Mouse (Mus musculus) layer of hippocampus, postnatal 36 days (tissue): Measurements from ENCODE around the gene Mical1. TPM values are rescaled to one million over a fixed set of nuclear protein-coding genes. Genes with fewer than 3 reads are reported as not detected.

Experiments used
- DNase-seq, 2 experiments: peaks; one replicate each; pipeline ENCODE4 v3.0.0; 2022
- total RNA-seq, 2 experiments: library from RNA; stranded (reverse); gene quantifications; 2 replicates each; pipeline ENCODE4 v1.2.3; 2021

Gene Mical1
- 10 to 100 TPM; 14.7 to 16.6 TPM for total RNA-seq

DNA sequence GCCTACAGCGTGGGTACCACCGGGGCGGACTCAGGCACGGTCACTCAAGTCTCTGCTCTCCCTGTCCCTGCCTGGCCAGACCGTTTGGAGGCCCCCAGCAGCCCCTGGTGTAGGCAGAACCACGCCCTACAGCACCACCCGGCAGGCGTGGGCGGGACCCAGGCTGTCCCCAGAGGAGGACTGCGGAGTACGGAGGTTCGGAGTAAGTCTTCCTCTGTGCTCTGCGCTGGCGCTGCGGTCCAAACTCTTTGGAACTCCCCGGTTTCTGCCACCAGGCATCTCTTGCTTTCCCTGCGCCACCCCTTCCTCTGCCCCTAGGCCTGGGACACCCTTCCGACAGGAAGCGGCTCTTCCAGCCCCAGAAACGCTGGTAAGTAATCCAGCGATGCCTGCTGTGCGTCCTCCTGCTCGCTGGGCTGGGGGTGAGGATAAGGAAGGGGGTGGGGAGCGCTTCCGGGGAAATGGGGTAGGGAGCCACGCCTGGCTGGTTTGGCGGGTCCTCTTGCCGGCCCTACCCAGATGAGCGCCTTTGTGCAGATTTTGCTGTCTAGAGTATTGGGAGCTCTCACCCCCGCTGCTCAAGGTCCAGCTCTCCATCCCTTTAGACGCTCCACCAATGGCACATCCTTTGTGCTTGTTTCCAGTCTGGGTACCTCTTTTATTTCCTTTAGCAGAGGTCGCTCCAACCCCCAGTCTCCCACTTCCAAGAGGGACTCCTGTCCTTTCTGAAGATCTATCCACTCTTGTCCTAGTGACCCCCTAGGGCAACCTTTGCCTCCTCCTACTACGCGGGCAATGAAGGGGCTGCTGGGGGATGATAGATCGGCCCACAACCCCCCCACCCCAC, at the start of gene Mical1:
Mical1 (plus strand) TSS at position 144 of the 847 bp plus-strand sequence.
- DNase-seq = peak; percentile 34 to 51

DNA sequence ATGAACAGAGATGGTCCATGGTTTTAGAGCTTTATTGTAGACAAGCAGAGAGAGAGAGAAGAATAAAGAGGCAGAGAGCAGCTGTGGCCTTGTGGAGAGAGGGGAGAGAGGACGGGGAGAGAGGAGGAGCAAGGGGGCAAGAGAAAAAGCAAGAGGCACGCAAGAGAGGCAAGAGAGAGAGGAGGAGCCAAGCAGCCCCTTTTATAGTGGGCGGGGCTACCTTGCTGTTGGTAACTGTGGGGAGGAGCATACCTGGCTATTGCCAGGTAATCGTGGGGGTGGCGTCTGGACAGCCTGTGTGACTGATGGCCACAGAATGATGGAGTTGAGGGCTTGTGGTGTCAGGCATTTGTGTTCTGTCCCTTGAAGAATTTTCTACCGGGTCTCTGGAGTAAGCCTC, 49.7 kb upstream of the Mical1 start:
- no peak for DNase-seq

DNA sequence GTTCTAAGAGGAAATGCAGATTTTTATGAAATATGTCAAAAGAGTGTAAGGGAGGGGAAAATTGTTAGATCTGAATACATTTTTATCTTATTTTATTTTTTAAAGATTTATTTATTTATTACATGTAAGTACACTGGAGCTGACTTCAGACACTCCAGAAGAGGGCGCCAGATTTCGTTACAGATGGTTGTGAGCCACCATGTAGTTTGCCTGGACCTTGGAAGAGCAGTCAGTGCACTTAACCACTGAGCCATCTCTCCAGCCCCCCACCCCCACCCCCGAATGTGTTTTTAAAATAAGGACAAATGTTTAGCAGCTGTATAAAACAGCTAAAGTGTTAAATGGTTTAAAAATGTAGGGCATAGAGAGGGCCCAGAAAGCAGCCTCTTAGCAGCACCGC, 41.5 kb upstream of the Mical1 start:
- DNase-seq = peak in 1 of 2 experiments; percentile 24

DNA sequence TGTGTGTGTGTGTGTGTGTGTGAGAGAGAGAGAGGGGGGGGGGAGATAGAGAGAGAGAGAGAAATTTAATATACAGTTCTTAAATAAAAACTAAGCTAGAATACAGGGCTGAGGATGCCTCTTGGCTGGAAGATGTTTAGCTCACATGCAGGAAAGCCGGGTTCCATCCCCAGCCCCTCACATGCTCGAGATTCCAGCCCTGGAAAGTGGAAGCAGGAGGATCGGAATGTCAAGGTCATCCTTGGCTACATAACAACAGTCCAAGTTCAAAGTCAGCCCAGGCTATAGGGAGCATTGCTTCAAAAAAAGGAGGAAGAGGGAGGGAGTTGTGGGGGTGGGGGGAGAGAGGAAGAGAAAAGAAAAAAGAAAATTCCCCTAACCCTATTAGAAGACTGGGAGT, 41.0 kb upstream of the Mical1 start:
- DNase-seq = no peak

GRCm38 (mm10) chr10:41448216-41448615, 27.9 kb upstream of the Mical1 start:
- DNase-seq = no peak

GRCm38 (mm10) chr10:41449684-41450083, 26.4 kb upstream of the Mical1 start:
- DNase-seq = peak in 1 of 2 experiments; percentile 11

DNA sequence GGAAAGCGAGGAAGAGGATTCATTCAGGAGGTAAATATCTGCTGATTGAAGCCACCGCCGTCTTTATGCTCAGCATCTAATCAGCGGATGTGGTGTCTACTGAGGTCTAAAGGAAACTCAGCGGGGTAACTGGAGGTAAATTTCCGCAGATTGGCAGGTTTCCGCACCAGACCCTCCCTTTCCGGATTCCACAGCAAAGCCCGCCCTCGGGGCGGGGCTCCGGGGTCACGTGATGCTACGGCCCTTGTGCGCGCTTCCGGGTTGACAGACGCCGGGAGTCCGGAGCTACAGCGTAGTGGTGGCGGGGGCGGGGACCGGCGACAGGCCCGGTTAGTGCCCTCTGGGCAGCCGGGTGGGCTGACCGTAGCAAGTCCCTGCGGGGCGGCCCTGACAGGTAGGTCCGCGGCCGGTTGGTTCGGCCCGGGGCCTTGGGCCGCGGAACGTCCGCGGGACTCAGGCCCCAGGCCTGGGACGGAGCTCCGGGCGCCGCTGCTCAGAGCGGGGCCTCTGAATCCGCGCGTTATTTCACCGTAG, 25.9 kb upstream of the Mical1 start, which contains the start of gene Zbtb24:
Zbtb24 (plus strand) TSS at position 247 of the 534 bp plus-strand sequence.
- peak; percentile 91 to 92 for DNase-seq

DNA sequence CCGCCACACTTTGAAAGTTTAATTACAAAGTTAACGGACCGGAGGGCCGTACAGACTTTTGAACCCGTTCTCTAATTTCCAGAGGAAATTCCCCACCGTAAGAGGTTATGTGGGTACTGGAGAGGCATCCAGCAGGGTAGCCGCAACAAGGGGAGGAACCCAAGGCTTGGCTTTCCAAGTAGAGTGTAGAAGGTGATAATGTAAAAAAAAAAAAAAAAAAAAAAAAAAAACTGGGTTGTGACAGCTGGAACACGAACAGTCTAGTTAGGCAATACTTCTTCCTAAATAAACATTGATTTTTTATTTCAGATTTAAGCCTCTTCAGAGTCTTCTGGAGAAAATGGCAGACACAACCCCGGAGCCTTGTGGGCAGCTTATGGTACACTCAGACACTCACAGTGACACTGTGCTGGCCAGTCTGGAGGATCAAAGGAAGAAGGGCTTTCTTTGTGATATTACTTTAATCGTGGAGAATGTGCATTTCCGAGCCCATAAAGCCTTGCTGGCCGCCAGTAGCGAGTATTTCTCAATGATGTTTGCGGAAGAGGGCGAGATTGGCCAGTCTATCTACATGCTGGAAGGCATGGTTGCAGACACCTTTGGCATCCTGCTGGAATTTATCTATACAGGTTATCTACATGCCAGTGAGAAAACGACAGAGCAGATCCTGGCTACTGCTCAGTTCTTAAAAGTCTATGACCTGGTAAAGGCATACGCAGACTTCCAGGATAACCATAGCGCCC, 25.2 kb upstream of the Mical1 start:
- DNase-seq = no peak

GRCm38 (mm10) chr10:41451656-41452055, 24.5 kb upstream of the Mical1 start:
- no peak for DNase-seq

GRCm38 (mm10) chr10:41452791-41453190, 23.3 kb upstream of the Mical1 start:
- no peak for DNase-seq

DNA sequence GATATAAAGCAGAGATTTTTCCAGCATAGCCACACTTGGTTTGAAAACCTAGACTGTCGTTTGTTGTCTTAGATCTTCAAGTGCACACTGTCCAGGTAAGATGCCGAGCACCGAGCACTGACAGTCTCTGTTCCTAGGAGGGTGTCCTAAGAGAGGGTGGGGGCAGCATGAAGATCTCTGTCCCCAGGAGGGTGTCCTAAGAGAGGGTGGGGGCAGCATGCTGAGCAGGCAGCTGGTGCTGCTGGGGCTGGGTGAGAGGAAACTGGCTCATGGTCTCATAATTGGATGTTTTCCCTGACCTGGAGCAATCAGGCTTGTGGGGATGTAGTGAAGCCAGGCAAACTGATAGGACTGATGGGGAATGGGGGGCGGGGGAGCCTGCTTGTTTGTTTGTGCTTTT, 16.1 kb upstream of the Mical1 start:
- no peak for DNase-seq

- no peak for DNase-seq
Observed at GRCm38 (mm10) chr10:41460501-41460900, 15.6 kb upstream of the Mical1 start.

GRCm38 (mm10) chr10:41461057-41461722, 14.9 kb upstream of the Mical1 start:
- DNase-seq = no peak

- DNase-seq = peak in 1 of 2 experiments; percentile 18
Observed at GRCm38 (mm10) chr10:41464401-41464955, 11.6 kb upstream of the Mical1 start.

GRCm38 (mm10) chr10:41467325-41467724, 8.8 kb upstream of the Mical1 start:
- DNase-seq = no peak

GRCm38 (mm10) chr10:41470693-41471092, 5.4 kb upstream of the Mical1 start:
- no peak for DNase-seq

GRCm38 (mm10) chr10:41472534-41472933, 3.6 kb upstream of the Mical1 start:
- no peak for DNase-seq

DNA sequence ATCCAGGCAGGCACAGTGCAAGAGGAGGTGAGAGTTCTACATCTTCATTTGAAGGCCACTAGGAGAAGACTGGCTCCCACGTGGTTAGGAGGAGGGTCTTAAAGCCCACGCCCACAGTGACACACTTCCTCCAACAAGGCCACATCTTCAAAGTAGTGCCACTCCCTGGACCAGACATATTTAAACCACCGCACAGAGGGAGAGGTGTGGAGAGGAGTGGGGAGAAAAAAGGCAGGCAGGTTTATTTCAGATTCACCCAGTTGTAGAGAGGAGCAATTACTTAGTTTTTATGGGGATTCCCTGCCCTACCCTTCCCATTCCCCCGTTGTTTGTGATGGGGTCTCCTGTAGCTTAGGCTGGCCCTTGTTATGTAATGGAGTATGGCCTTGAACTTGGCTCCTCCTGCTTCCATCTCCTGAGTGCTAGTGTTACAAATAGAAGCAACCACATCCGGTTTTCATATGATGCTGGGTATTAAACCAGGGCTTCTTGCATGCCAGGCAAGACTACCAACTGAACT, 3.1 kb upstream of the Mical1 start:
- DNase-seq = no peak

DNA sequence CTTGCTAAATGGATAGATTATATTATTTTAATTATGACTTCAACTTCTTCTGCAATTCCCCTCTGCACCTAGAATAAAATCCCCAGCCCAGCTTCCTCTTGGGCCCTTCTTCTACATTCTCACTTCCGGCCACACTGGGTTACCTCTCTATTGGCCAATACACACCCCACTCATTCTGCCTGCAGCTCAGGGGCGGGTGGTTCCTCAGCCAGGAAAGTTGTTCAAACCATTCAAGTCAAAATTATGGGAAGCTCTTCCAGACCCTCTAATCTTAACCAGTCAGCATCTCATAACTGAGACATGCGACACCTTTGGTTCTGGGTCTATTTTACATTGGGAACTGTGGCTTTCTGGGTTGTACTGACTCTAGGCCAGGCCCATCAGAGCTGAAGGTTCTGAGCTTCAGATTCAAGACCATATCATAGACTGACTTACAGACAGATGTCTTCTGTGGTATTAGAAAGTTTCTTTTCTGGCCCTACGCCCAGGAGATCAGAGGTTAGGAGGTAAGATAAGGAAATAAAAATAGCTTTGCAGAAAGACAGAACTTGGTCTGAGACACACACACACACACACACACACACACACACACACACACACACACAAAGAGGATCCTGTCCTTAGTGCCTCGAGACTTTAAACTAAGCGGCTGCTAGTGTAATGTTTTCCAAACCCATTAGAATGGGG, 2.2 kb upstream of the Mical1 start:
- no peak for DNase-seq

DNA sequence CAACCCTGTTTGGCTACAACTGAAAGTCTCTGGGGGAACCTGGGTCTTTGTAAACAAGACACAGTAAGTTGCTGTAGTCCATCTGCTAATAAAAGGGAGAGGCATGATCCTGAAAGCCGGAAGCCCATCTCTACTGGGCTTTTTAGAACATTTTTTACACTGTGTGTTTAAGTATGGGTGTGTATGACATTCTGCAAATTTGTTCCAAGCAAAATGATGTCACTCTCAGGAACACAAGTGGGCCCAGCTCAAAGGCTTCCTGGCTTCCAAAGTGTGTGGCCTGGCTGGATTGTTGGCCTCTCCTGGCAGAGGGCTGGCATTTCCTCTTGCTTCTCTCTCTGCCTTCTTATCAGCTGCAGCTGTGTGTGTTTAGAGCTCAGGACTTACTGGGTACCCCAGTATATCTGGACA, 1.1 kb upstream of the Mical1 start:
- DNase-seq = no peak

DNA sequence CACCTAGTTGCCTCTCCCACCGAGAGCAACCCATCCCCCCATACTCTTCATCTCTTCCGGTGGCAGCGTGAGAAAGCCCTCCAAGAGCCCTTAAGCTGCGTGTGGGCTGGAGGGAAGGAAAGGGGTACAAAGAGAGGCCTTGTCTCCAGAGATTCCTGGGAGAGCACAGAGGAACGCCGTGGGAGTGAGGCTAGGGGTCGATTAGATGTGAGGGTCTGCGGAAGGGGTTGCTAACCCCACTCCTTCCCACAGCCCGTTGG, 834 bp downstream of the Mical1 start:
- no peak for DNase-seq
